Mouse (Mus musculus): Measurements from ENCODE around the gene Adh7. TPM values are rescaled to one million over a fixed set of nuclear protein-coding genes. Genes with fewer than 3 reads are reported as not detected.

Adh7 gene
- polyA plus RNA-seq, 1 experiment from 2014 or later, result 31.3 TPM

DNA sequence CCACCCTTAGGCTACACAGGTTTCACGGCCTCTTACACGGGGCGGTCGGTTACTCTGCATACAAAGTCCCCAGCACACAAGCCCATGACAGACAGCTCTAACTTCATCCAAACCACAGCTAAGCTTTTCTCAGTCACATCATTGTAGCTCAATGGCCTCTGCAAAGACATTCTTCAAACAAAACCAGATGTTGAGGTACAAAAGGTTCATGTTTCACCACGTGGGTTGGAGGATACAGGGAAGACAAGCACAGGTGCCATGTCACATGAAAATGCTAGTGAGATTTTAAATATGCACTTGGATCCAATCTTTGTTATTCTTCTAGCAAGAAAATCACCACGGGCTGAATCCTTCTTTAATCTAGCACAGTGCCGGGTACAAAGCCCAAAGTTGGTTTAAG is 7.8 kb downstream of the Adh7 start:
- TF ChIP-seq CTCF (IDR thresholded peaks at IDR 0.05; ENCODE audit: low read depth), result no peak
- TF ChIP-seq EP300 (optimal IDR thresholded peaks at IDR 0.05), result no peak
- DNase-seq (ENCODE audit: low spot score) (no peak), ATAC-seq (ENCODE audit: low FRiP score, low TSS enrichment) (no peak)
- H3K36me3 ChIP-seq (ENCODE audit: control insufficient read depth, insufficient read depth, low read length), result no peaks in the 10 kb centered on the region
- no peak overlapping the region for H3K4me2 ChIP-seq (replicated peaks; ENCODE audit: low read depth)
- no peaks in the 10 kb centered on the region for H3K4me1 ChIP-seq (replicated peaks; ENCODE audit: control insufficient read depth, insufficient read depth)
- no peaks in the 10 kb centered on the region for H3K27me3 ChIP-seq (ENCODE audit: control insufficient read depth, insufficient read depth, low read length)
- no peak overlapping the region for H3K9ac ChIP-seq (ENCODE audit: low read length)
- H3K4me3 ChIP-seq (ENCODE audit: low read depth, low read length), result no peak overlapping the region
- H3K27ac ChIP-seq (replicated peaks), result no peak overlapping the region; the same call in 1 of the 2 replicates
- 54% methylated on average over 6 of the region's 7 CpGs for WGBS
- no peaks in the 10 kb centered on the region for H3K9me3 ChIP-seq (ENCODE audit: control insufficient read depth, low read length)

DNA sequence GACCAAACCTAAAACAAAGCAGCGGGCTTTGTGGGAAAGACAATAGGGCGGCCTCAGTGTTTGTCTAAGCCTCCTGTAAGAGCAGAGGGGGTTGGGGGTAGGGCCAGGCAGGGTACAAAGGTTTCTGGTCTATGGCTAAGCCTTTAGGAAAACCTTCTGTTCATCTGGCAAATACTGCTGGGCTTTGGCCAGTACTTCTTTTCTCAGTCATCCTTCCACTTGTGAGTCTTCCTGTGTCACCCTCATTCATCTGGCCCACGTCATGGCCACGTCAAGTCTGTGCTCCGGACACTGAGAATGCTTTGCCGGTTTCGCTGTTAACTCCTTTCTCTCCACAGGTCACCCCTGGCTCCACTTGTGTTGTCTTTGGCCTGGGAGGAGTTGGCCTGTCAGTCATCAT is 8.3 kb downstream of the Adh7 start:
- WGBS, result 46% methylated on average over 7 of the region's 7 CpGs
- Histone ChIP-seq H3K4me3 (ENCODE audit: low read depth, low read length) (no peak overlapping the region), H3K9me3 (ENCODE audit: control insufficient read depth, low read length) (no peaks in the 10 kb centered on the region), H3K4me2 (replicated peaks; ENCODE audit: low read depth) (no peak overlapping the region), H3K27me3 (ENCODE audit: control insufficient read depth, insufficient read depth, low read length) (no peaks in the 10 kb centered on the region), H3K9ac (ENCODE audit: low read length) (no peak overlapping the region), H3K27ac (replicated peaks) (no peak overlapping the region), H3K4me1 (replicated peaks; ENCODE audit: control insufficient read depth, insufficient read depth) (no peaks in the 10 kb centered on the region), H3K36me3 (ENCODE audit: control insufficient read depth, insufficient read depth, low read length) (no peaks in the 10 kb centered on the region)
- TF ChIP-seq CTCF (IDR thresholded peaks at IDR 0.05; ENCODE audit: low read depth) (no peak), EP300 (optimal IDR thresholded peaks at IDR 0.05) (no peak)
- ATAC-seq (ENCODE audit: low FRiP score, low TSS enrichment), result peak; percentile 50; the same call in 1 of the 2 replicates
- peak; percentile 58 for DNase-seq (ENCODE audit: low spot score)

DNA sequence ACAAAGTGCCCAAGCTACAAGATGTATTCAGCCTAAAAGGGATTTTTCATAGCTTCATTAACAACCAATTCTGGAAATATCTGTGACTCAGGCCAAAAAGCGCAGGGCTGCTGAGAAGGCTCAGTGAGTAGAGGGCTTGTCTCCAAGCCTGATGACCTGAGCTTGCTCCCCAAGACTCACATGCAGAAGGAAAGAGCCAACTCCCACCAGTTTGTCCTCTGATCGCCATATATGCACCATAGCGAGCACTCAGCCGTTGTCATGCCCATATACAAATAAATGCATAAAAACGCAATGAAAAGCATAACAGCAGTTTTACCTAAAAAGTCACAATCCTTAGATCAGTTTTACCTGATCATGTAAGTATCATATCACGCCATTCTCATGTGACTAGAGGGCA is 8.9 kb downstream of the Adh7 start:
- no peaks in the 10 kb centered on the region for H3K4me1 ChIP-seq (replicated peaks; ENCODE audit: control insufficient read depth, insufficient read depth)
- no peak for DNase-seq (ENCODE audit: low spot score)
- 94% methylated on average over 6 of the region's 6 CpGs for WGBS
- H3K27ac ChIP-seq (replicated peaks), result no peak overlapping the region
- no peaks in the 10 kb centered on the region for H3K27me3 ChIP-seq (ENCODE audit: control insufficient read depth, insufficient read depth, low read length)
- ATAC-seq (ENCODE audit: low FRiP score, low TSS enrichment), result no peak
- H3K4me2 ChIP-seq (replicated peaks; ENCODE audit: low read depth), result no peak overlapping the region
- no peak overlapping the region for H3K9ac ChIP-seq (ENCODE audit: low read length)
- H3K4me3 ChIP-seq (ENCODE audit: low read depth, low read length), result no peak overlapping the region
- no peaks in the 10 kb centered on the region for H3K9me3 ChIP-seq (ENCODE audit: control insufficient read depth, low read length)
- no peaks in the 10 kb centered on the region for H3K36me3 ChIP-seq (ENCODE audit: control insufficient read depth, insufficient read depth, low read length)
- TF ChIP-seq EP300 (optimal IDR thresholded peaks at IDR 0.05) (no peak), CTCF (IDR thresholded peaks at IDR 0.05; ENCODE audit: low read depth) (no peak)

DNA sequence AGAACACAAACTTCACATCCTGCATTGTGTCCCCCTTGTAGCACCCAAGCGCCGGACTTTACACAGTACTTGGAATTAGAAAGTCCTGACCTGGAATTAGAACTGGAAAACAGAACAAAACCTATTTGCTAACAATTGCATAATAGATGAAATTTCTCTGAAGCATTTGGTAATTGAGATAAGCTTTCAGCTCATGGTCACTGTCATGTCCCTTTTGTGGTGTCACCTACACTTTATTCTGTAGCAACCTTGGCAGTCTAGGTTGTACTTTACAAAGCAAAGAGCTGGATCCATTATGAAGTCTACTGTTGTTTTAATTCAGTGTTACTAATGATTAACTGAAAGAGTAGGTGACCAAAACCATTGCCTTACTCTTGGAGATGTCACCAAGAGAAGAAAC is 9.5 kb downstream of the Adh7 start:
- no peak for TF ChIP-seq CTCF (IDR thresholded peaks at IDR 0.05; ENCODE audit: low read depth)
- TF ChIP-seq EP300 (optimal IDR thresholded peaks at IDR 0.05), result no peak
- H3K9ac ChIP-seq (ENCODE audit: low read length), result no peak overlapping the region
- 71% methylated on average over 2 of the region's 2 CpGs for WGBS
- ATAC-seq (ENCODE audit: low FRiP score, low TSS enrichment) (no peak), DNase-seq (ENCODE audit: low spot score) (no peak)
- H3K27ac ChIP-seq (replicated peaks), result no peak overlapping the region
- H3K27me3 ChIP-seq (ENCODE audit: control insufficient read depth, insufficient read depth, low read length), result no peaks in the 10 kb centered on the region
- no peaks in the 10 kb centered on the region for H3K36me3 ChIP-seq (ENCODE audit: control insufficient read depth, insufficient read depth, low read length)
- H3K4me3 ChIP-seq (ENCODE audit: low read depth, low read length), result no peak overlapping the region
- no peak overlapping the region for H3K4me2 ChIP-seq (replicated peaks; ENCODE audit: low read depth)
- no peaks in the 10 kb centered on the region for H3K4me1 ChIP-seq (replicated peaks; ENCODE audit: control insufficient read depth, insufficient read depth)
- H3K9me3 ChIP-seq (ENCODE audit: control insufficient read depth, low read length), result no peaks in the 10 kb centered on the region

DNA sequence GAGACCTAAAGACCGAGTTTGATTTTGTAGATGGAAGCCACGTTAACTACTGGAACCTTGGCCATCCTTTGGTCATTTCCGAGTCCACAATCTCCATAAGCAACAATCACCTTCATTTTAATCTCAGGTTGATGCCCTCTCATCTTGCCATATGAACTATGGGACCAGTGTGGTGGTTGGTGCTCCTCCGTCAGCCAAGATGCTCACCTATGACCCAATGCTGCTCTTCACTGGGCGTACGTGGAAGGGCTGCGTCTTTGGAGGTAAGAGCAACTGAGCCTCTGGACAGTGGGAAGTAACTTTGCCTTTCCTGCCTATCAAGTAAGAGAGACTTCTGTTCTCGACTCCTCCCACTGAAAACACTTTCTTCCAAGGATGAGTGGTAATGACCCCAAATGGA is 10.2 kb downstream of the Adh7 start:
- Histone ChIP-seq H3K27me3 (ENCODE audit: control insufficient read depth, insufficient read depth, low read length) (no peaks in the 10 kb centered on the region), H3K9ac (ENCODE audit: low read length) (no peak overlapping the region), H3K4me1 (replicated peaks; ENCODE audit: control insufficient read depth, insufficient read depth) (no peaks in the 10 kb centered on the region), H3K4me2 (replicated peaks; ENCODE audit: low read depth) (no peak overlapping the region), H3K9me3 (ENCODE audit: control insufficient read depth, low read length) (no peaks in the 10 kb centered on the region), H3K27ac (replicated peaks) (no peak overlapping the region), H3K36me3 (ENCODE audit: control insufficient read depth, insufficient read depth, low read length) (no peaks in the 10 kb centered on the region), H3K4me3 (ENCODE audit: low read depth, low read length) (no peak overlapping the region)
- DNase-seq (ENCODE audit: low spot score) (no peak), ATAC-seq (ENCODE audit: low FRiP score, low TSS enrichment) (no peak)
- WGBS, result 93% methylated on average over 8 of the region's 8 CpGs
- TF ChIP-seq EP300 (optimal IDR thresholded peaks at IDR 0.05), result no peak
- TF ChIP-seq CTCF (IDR thresholded peaks at IDR 0.05; ENCODE audit: low read depth), result no peak

DNA sequence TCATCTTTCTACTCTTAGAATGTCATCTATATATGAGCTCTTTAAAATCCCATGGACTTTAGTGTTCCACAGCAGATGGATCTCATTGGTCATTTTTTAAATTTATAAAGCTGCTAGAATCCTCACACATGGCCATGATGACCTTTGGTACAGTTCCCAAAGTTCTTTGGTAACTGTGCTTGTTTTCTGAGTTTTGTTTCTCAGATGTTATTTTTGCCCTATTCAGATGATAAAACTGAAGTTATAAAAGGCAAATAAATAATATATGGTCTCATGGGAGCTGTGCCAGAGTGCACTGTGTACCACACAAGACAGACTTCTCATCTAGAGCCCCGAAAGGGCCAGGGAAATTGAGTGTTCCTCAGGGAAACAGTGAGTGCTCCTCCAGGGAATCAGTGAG is 11.9 kb downstream of the Adh7 start:
- Histone ChIP-seq H3K4me3 (ENCODE audit: low read depth, low read length) (no peak overlapping the region), H3K9ac (ENCODE audit: low read length) (no peak overlapping the region), H3K36me3 (ENCODE audit: control insufficient read depth, insufficient read depth, low read length) (no peaks in the 10 kb centered on the region), H3K4me1 (replicated peaks; ENCODE audit: control insufficient read depth, insufficient read depth) (no peaks in the 10 kb centered on the region), H3K27me3 (ENCODE audit: control insufficient read depth, insufficient read depth, low read length) (no peaks in the 10 kb centered on the region), H3K9me3 (ENCODE audit: control insufficient read depth, low read length) (no peaks in the 10 kb centered on the region), H3K4me2 (replicated peaks; ENCODE audit: low read depth) (no peak overlapping the region), H3K27ac (replicated peaks) (no peak overlapping the region)
- 73% methylated on average over 1 of the region's 1 CpGs for WGBS
- ATAC-seq (ENCODE audit: low FRiP score, low TSS enrichment) (no peak), DNase-seq (ENCODE audit: low spot score) (no peak)
- TF ChIP-seq CTCF (IDR thresholded peaks at IDR 0.05; ENCODE audit: low read depth), result no peak
- TF ChIP-seq EP300 (optimal IDR thresholded peaks at IDR 0.05), result no peak
